Mouse (Mus musculus): Measurements from ENCODE around the gene Dmd. TPM values are rescaled to one million over a fixed set of nuclear protein-coding genes. Genes with fewer than 3 reads are reported as not detected.

The Dmd gene
- 0.55 and 1.6 TPM in 2 replicates for polyA plus RNA-seq (2012; ENCODE audit: low replicate concordance)

DNA sequence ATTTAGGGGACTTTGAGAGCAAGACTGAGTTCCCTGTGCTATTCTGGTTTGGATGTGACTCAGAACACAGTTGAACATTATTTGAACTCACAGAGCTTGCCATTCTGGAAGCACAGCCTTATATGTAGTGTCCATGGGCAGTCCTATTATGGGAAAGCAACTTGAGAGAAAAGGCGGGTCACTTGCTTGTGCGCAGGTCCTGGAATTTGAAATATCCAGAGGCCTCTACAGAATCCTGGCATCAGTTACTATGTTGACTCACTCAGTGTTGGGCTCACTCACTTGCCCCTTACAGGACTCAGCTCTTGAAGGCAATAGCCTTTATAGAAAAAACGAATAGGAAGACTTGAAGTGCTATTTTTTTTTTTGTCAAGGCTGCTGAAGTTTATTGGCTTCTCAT is at the start of gene Dmd:
Gene Dmd (plus strand): TSS at position 241 of the 400 bp plus-strand sequence.

DNA sequence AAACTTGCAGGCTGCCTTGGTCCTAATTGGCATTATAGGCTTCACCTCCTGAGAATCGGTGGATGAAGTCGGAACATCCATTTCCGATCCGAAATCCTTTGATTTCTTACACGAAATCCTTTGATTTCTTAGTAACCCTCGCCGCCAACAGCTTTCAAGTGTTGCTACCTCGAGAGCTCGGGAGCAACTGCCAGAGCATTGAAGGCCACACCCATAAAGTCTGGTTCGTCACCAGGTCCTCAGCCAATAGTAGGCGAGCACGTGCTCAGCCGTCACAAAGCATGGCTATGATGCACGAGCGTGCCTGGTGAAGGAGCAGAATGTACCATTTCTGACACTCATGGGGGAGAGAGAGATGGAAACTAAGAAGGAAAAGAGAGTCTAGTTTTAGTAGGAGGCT is 538.9 kb downstream of the Dmd start, which contains the start of gene Tsga8:
Gene Tsga8 (minus strand): TSS at position 327 of the 400 bp plus-strand sequence.

DNA sequence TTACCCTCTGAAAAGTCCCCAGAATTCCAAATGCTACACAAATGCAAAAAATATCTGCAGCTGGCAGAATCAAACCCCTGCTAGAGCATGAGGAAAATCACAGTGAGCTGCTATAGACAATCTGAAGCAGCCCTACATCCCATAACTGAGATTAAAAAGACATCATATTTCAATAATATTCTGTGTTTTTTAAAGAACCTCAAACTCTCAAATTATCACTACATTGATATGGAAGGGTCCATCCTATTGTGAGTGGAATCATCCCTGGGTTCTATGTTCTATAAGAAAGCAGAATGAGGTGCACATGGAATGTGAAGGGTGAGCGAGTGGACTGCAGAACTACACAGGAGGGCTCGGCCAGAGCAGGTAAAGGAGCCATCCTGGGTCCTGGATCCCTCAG is 2300.7 kb downstream of the Dmd start, which contains the start of gene Fthl17a:
Gene Fthl17a (plus strand): TSS at position 301 of the 400 bp plus-strand sequence.

